Mouse (Mus musculus) cortical plate, adult 2 months (tissue): ENCODE measurements at regions not wholly inside any gene's neighbourhood (a gene's known extent, or its start where the extent isn't known, plus 50 kb on each side); places are given as distances from the start of the nearest gene placed in this dataset.

Experiments used
- CTCF ChIP-seq: fragments of 200-500 bp; IDR thresholded peaks from 2 replicates; pipeline ENCODE4 v1.5.1; 2011; ENCODE audit warnings: mild to moderate bottlenecking, control low read depth, low read length; ENCODE audit not compliant: insufficient read depth; ENCODE audit errors: extremely low read depth
- POLR2A ChIP-seq: fragments of 200-500 bp; IDR thresholded peaks from 2 replicates; pipeline ENCODE4 v1.6.1; 2011; ENCODE audit warnings: mild to moderate bottlenecking, low read length, control low read depth; ENCODE audit not compliant: insufficient read depth; ENCODE audit errors: extremely low read depth

DNA sequence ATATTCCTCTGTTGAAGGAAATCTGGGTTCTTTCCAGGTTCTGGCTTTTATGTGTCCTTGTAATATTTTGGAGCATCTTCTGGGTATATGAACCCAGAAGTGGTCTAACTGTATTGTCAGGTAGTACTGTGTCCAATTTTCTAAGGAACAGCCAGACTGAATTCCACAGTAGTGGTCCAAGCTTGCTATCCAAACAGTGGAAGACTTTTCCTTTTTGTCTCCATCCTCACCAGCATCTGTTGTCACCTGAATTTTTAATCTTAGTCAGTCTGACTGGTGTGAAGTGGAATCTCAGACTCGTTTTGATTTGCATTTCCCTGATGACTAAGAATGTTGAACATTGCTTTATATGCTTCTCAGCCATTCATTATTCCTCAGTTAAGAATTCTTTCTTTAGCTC, 114.8 kb upstream of the Adcyap1 start:
- TF ChIP-seq CTCF (no peak), POLR2A (no peak)
